Mouse (Mus musculus) thymus, adult 18-20 months (tissue): Measurements from ENCODE around the gene Mobp.
"Not testable (repeated sequence)": the region's sequence is repeated elsewhere in the genome, so short reads cannot be mapped to it uniquely, and the experiment has no call there.

ENCODE experiments used
- DNase-seq, 2 experiments: peaks; one replicate each; pipeline ENCODE4 v3.0.0; 2022; ENCODE audit warnings: mixed read lengths in 2 of 2

The Mobp gene

DNA sequence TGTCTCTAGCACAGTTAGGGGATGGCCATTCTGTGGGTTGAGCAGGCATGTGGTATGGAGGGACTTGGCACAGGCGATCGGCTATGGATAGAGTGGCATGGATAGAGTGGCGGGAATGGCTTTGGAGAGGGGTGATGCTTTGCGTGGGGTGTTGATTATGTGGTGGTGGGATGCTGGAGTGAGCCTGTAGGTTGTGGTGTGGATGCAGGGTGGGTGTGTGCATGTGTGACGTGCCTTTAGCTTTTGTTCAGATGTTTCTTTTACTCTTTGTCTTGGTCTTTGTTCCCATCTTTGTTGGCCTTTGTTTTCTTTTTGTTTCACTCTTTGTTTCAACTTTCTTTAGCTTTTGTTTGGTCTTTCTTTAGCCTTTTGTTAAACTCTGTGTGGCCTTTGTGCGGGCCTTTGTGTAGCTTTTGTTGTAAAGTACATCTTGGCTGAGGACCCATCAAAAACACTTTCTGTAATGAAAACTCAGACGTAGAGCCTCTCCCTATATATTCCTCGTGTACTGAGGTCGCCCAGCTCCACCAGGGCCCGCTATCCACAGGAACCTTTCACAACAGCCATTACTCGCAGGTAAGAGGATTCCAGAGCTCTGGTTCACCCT, at the start of gene Mobp:
TSS of gene Mobp (plus strand) at position 486 of the 607 bp plus-strand sequence.
- DNase-seq = no peak

- DNase-seq = no peak
Measured at GRCm38 (mm10) chr9:120101165-120101564, 48.3 kb upstream of the Mobp start.

DNA sequence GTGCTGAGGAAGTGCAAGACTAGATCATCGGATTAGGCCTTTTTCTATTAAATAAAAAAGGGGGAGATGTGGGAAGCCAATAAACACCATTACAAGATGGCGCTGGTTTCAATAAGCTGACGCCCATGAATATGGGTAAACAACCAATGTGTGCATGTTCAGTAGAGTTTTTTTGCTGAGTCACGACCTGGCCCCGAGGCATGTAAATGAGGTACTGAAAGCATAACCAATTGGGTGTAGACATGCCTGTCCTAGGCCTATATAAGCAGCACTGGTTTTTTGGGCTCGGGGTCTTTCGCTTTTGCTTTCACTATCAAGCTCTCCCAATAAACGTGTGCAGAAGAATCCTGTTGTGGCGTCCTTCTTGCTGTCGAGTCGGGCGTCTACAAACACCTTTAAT, 40.6 kb upstream of the Mobp start:
- not testable (repeated sequence) for DNase-seq

- DNase-seq = peak; percentile 92
Measured at GRCm38 (mm10) chr9:120110211-120111018, 39.1 kb upstream of the Mobp start, which contains the start of gene Slc25a38. Gene Slc25a38, plus strand, starts transcription at chr9:120110374.

DNA sequence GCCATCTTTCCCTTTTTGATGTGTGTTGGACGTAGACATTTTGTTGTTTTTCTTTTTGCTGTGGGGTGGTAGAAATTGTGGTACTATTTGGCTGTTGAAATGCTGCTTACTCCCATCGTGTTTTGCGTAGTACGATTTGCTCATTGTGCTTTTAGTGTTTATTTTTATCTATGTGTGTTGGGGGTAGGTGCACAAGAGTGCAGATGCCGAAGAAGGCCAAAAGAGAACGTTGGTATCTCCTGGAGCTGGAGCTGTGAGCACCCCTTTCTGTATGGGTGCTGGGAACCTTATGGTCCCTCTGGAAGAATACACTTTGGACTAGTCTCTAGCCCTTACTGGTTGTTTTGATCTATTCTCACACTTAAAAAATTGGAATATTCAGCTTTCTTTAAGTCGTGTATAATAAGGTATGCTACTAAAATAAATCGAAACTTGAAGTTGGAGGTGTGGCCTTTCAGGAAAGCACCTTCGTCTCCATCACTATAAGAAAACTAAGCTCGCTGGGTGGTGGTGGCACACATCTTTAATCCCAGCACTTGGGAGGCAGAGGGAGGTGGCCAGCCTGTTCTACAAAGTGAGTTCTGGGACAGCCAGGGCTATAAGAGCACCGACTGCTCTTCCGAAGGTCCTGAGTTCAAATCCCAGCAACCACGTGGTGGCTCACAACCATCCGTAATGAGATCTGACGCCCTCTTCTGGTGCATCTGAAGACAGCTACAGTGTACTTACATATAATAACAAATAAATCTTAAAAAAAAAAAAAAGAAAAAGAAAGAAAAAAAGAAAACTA, 38.2 kb upstream of the Mobp start:
- DNase-seq = no peak

DNA sequence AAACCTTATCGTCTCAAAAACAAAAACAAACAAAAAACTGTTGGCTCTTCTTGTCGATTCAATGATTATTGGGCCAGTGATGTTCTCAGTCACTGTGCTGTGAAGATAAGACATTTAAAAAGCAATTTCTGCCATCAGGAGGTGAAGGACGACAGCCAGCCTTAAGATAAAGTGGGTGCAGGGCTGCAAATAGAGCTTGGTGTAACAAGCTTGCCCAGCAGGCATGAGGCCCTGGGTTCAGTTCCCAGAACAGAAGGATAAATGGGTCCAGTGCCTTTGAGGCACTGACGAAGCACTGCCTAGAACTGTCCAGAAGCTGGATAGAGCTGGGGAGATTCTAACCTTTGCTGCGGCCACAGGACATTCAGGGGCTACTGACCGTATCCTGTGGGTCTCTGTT, 37.0 kb upstream of the Mobp start:
- no peak for DNase-seq

- no peak for DNase-seq
Measured at GRCm38 (mm10) chr9:120113456-120113855, 36.1 kb upstream of the Mobp start.

DNA sequence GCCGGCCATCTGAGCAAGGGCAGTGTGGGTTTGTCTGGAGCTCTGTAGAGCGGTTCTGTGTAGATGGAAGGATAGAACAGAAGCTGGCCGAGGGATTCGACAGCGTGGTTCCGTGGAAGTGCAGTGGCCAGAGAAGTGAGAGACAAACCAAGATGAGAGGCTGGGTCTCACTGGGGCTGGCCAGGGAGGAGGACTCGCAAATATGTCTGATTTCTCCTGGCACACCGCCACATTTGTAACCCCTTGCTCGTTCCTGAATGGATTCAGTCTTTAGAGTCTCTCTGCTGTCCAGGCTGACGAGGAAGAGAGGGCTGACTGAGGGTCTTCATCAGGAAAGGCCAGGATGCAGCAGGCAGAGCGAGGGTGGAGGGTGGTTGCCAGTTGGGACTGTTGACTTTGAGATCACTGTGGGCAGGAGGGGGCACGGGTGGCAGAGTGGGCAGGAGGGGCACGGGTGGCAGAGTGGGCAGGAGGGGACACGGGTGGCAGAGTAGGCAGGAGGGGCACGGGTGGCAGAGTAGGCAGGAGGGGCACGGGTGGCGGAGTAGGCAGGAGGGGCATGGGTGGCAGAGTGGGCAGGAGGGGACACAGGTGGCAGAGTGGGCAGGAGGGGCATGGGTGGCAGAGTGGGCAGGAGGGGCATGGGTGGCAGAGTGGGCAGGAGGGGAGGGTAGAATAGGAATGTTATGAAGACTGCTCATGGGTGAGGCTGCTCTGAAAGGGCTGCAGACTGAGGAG, 35.3 kb upstream of the Mobp start:
- no peak for DNase-seq

- DNase-seq = no peak
Measured at GRCm38 (mm10) chr9:120114789-120115151, 34.7 kb upstream of the Mobp start.

DNA sequence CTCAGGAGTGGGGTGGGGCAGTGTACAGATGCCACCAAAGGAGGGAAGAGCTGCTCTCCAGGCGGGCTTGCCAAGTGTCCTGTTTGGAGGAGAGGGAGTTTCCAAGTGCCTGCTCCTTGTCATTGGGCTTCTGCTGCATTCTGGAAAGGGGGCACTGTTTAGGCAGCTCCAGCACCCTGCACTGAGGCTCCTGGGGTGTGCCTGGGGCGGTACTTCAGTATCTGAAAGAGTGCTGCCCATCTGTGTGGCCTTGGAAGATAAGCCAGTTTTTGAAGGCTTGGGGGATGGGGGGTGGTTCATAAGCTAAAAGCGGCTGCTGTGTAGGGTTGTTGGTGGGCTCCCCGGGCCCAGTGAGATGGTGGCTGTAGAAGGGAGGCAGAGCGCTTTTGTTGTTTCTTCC, 33.9 kb upstream of the Mobp start:
- DNase-seq = no peak

DNA sequence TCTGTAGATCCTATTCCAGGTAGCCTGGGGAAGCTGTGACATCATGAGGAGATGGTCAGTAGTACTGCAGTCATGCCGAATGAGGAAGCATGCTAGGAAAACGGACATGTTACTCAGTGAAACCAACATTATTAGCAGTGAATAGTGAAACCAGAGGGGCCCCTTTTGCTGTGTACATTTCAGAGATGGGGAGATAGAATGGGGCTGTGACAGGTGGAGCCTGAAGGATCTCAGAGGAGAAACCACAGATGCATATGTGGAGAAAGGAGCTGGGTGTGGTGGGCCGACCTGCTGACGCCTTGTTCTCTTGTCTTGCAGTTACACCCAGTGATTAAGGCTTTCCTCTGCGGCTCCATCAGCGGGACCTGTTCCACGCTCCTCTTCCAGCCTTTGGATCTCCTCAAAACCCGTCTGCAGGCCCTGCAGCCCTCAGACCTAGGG, 33.3 kb upstream of the Mobp start:
- DNase-seq = no peak

DNA sequence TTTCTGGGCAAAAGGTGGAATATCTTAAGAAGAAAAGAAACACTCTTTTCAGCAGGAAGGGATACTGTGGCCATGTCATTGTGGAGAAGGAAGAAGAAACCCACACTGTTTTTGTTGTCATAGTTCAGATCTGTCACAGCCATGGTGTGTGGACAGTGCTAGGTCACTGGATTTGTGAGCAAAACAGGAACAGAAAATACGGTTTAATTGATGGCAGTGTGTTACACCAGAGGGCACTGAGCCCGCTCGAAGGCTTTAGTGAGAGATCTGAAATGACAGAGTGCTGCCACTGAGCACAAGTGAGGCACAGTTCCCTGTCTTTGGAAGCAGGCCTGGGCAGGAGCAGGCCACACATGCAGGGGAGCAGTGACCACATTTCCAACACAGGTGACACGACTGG, 31.3 kb upstream of the Mobp start:
- no peak for DNase-seq

GRCm38 (mm10) chr9:120120503-120120902, 29.0 kb upstream of the Mobp start:
- no peak for DNase-seq

DNA sequence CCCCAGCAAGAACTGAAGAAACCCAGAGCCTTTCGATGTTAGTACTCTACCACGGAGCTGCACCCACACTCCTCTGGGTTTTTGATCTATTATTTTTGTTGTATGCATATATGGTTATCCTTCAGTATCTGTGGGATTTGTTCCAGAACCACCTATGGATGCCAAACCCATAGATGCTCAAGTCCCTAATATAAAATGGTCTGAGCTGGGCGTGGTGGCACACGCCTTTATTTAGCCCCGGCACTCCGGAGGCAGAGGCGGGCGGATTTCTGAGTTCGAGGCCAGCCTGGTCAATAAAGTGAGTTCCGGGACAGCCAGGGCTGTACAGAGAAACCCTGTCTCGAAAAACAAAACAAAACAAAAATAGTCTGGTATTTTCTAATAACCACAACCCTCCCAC, 22.6 kb upstream of the Mobp start:
- no peak for DNase-seq

GRCm38 (mm10) chr9:120127538-120128251, 21.8 kb upstream of the Mobp start, which contains the start of gene Rpsa:
Gene Rpsa, plus strand, starts transcription at chr9:120127689.
- DNase-seq = peak; percentile 93 to 95

GRCm38 (mm10) chr9:120129276-120129675, 20.2 kb upstream of the Mobp start:
- DNase-seq = no peak

DNA sequence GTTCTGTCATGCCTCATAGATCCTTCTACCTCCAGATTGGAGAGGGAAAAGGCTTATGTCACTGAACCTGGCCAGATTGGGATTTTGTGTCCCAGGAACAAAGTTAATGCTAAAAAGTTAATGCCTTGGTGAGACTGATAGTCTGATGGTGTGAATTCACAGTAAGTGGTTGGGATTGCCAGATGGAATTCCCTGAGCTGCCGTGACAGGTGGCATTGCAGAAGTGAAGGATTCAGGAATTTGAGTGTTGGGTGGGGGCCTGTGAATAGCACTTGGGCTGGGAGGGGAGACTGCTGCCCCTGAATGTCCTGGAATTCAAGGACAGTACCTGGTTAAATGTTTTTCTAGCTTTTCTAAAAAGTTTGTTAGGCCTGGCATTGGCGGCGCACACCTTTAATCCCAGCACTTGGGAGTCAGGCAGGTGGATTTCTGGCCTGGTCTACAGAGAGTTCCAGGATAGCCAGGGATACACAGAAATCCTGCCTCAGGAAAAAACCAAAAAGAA, 17.7 kb upstream of the Mobp start:
- no peak for DNase-seq

GRCm38 (mm10) chr9:120132980-120133754, 16.3 kb upstream of the Mobp start:
- no peak for DNase-seq

- no peak for DNase-seq
Measured at GRCm38 (mm10) chr9:120133755-120134475, 15.6 kb upstream of the Mobp start.

DNA sequence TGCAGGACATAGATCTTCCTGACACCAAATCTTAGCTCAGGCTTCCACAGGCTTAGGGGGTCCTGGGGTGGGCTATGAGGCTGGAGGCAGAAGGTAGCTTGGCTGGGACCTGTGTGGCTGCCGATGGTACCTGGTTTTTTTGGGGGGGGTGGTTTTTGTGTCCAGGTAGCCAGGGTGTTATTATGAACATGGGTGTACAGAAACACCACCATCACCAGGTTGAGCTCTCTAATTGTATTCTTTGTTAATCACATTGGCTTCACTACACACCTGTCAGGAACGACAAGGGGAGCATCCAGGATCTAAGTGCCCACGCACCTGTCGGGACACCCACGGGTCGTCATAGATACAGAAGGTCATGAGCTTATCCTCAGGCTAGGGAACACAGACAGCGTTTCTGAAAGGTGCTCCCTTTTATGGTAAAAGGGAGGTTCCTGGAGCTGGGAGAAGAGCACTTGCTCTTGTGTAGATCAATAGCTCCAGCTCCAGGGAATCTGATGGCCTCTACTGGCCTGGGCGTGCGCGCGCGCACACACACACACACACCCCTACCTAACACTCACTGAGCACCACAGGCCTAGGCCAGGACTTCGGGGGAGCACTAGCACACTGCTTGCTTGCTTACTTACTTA, 14.9 kb upstream of the Mobp start:
- no peak for DNase-seq
